ENCODE assay signal across 24 mouse cellular contexts in the genomic region with DNA sequence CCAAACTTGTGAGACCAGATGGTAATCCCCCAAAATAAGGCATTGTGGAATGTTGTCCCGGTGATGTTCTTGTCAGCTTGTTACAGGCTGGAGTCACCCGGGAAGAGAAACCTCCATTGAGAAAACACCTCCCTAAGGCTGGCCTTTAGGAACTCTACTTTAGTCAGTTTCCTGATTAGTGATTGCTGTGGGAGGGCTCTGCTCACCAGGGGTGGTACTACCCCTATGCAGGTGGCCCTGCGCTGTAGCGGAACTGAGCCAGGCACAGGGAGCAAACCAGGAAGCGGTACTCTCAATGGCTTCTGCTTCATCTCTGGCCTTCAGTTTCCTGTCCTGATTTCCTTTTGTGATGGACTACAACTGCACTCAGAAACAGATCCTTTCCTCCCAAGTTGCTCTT. TPM values are rescaled to one million over a fixed set of nuclear protein-coding genes. Genes with fewer than 3 reads are reported as not detected.
DNase-seq lines count a peak whose midpoint lies in the region; ATAC-seq lines count a peak whose summit lies in the region.
"Had no signal": no experiment of that assay in that cellular context is flagged by ENCODE, and none has a peak within 500 bp of the region (broad histone marks: within the 10 kb centered on the region; RNA-seq: fewer than 3 reads in every experiment).

No protein-coding gene starts in this region.

- H3K9me3 ChIP-seq in hindbrain, embryonic 14.5 days (ENCODE audit: control insufficient read depth, low read length): no peaks in the 10 kb centered on the region
- H3K9me3 ChIP-seq in hindbrain, embryonic 10.5 days: no peaks in the 10 kb centered on the region
- no peaks in the 10 kb centered on the region for H3K9me3 ChIP-seq in neural tube, embryonic 13.5 days
- H3K9me3 ChIP-seq in neural tube, embryonic 15.5 days (replicated peaks): no peaks in the 10 kb centered on the region
- H3K9me3 ChIP-seq: embryonic facial prominence, embryonic 10.5 days; forebrain, embryonic 13.5 days; hindbrain, embryonic 12.5 days had no signal

- no peak overlapping the region for H3K4me3 ChIP-seq in hindbrain, embryonic 14.5 days (replicated peaks; ENCODE audit: low read length)
- H3K4me3 ChIP-seq in hindbrain, embryonic 10.5 days: no peak overlapping the region
- no peak overlapping the region for H3K4me3 ChIP-seq in neural tube, embryonic 13.5 days
- H3K4me3 ChIP-seq in neural tube, embryonic 15.5 days (replicated peaks): no peak overlapping the region
- H3K4me3 ChIP-seq: embryonic facial prominence, embryonic 10.5 days; forebrain, embryonic 13.5 days; heart, embryonic 12.5 days; hindbrain, embryonic 12.5 days had no signal

- H3K4me1 ChIP-seq in hindbrain, embryonic 14.5 days (replicated peaks; ENCODE audit: control insufficient read depth, insufficient read depth, low read length): peaks cover 4% of the 10 kb centered on the region; the same call in 1 of the 2 replicates
- peaks cover 13% of the 10 kb centered on the region for H3K4me1 ChIP-seq in hindbrain, embryonic 10.5 days (replicated peaks)
- H3K4me1 ChIP-seq in neural tube, embryonic 13.5 days (replicated peaks): peaks cover 20% of the 10 kb centered on the region
- peaks cover 11% of the 10 kb centered on the region for H3K4me1 ChIP-seq in neural tube, embryonic 15.5 days
- H3K4me1 ChIP-seq: heart, embryonic 12.5 days had no signal

- no peaks in the 10 kb centered on the region for H3K27me3 ChIP-seq in hindbrain, embryonic 14.5 days (ENCODE audit: control insufficient read depth, insufficient read depth, low read length)
- H3K27me3 ChIP-seq in hindbrain, embryonic 10.5 days (ENCODE audit: insufficient read depth, poor library complexity, severe bottlenecking): no peaks in the 10 kb centered on the region
- H3K27me3 ChIP-seq in neural tube, embryonic 13.5 days: no peaks in the 10 kb centered on the region
- H3K27me3 ChIP-seq in neural tube, embryonic 15.5 days (replicated peaks): no peaks in the 10 kb centered on the region
- H3K27me3 ChIP-seq: CH12.LX; forebrain, embryonic 13.5 days; heart, embryonic 12.5 days; hindbrain, embryonic 12.5 days had no signal

- H3K9ac ChIP-seq in hindbrain, embryonic 14.5 days: no peak overlapping the region
- no peak overlapping the region for H3K9ac ChIP-seq in neural tube, embryonic 13.5 days
- H3K9ac ChIP-seq in neural tube, embryonic 15.5 days (replicated peaks): no peak overlapping the region
- H3K9ac ChIP-seq: forebrain, embryonic 13.5 days; forebrain, postnatal 0 days; heart, embryonic 12.5 days; hindbrain, embryonic 12.5 days had no signal

- DNase-seq in hindbrain, embryonic 14.5 days (ENCODE audit: low spot score): no peak
- DNase-seq in hindbrain, embryonic 10.5 days (ENCODE audit: low spot score): no peak
- DNase-seq in MN1 (ENCODE audit: low spot score): peak; percentile 6
- no peak for DNase-seq in layer of hippocampus, adult 9-11 months
- DNase-seq in layer of hippocampus, postnatal 14 days (ENCODE audit: low spot score in 2 of 2): no peak
- DNase-seq: adrenal gland, adult 2 months; adrenal gland, postnatal 36 days; cerebellum, adult 2 months; cerebellum, postnatal 10 days; forebrain, postnatal 0 days; gastrocnemius, postnatal 14 days; heart, postnatal 36 days had no signal

- WGBS in hindbrain, embryonic 14.5 days: 77% methylated on average over 5 of the region's 5 CpGs
- 80% methylated on average over 5 of the region's 5 CpGs for WGBS in hindbrain, embryonic 10.5 days
- WGBS in neural tube, embryonic 13.5 days: 76% methylated on average over 5 of the region's 5 CpGs
- 73% methylated on average over 5 of the region's 5 CpGs for WGBS in neural tube, embryonic 15.5 days

- H3K4me2 ChIP-seq in hindbrain, embryonic 14.5 days (replicated peaks): no peak overlapping the region
- H3K4me2 ChIP-seq in neural tube, embryonic 13.5 days: no peak overlapping the region
- no peak overlapping the region for H3K4me2 ChIP-seq in neural tube, embryonic 15.5 days
- H3K4me2 ChIP-seq: forebrain, embryonic 13.5 days; heart, embryonic 12.5 days; hindbrain, embryonic 12.5 days had no signal

- H3K36me3 ChIP-seq in hindbrain, embryonic 14.5 days (replicated peaks; ENCODE audit: control insufficient read depth, insufficient read depth): no peaks in the 10 kb centered on the region
- no peaks in the 10 kb centered on the region for H3K36me3 ChIP-seq in hindbrain, embryonic 10.5 days
- no peaks in the 10 kb centered on the region for H3K36me3 ChIP-seq in neural tube, embryonic 13.5 days
- no peaks in the 10 kb centered on the region for H3K36me3 ChIP-seq in neural tube, embryonic 15.5 days
- H3K36me3 ChIP-seq: embryonic facial prominence, embryonic 10.5 days; heart, embryonic 12.5 days; hindbrain, embryonic 12.5 days had no signal

- 0 out of 2 replicates have a peak overlapping the region, but pooled peaks have one; percentile 17 for H3K27ac ChIP-seq in hindbrain, embryonic 14.5 days
- no peak overlapping the region for H3K27ac ChIP-seq in hindbrain, embryonic 10.5 days
- 0 out of 2 replicates have a peak overlapping the region, but pooled peaks have one; percentile 33 for H3K27ac ChIP-seq in neural tube, embryonic 13.5 days (replicated peaks)
- no peak overlapping the region for H3K27ac ChIP-seq in neural tube, embryonic 15.5 days (replicated peaks)
- H3K27ac ChIP-seq: embryonic facial prominence, embryonic 10.5 days; forebrain, embryonic 13.5 days; hindbrain, embryonic 12.5 days; hindbrain, postnatal 0 days had no signal

- ATAC-seq in hindbrain, embryonic 14.5 days (ENCODE audit: low FRiP score): no peak
- ATAC-seq in neural tube, embryonic 13.5 days (ENCODE audit: low read depth): no peak
- ATAC-seq in neural tube, embryonic 15.5 days (ENCODE audit: low FRiP score): no peak
- ATAC-seq: forebrain, embryonic 13.5 days; forebrain, postnatal 0 days; hindbrain, postnatal 0 days had no signal

RNA-seq across cellular contexts. Expression of gene Alyref2, which starts 3.4 kb away (rescaled TPM):
- polyA plus RNA-seq in hindbrain, embryonic 14.5 days (2014; fragmentation: Nextera tagmentation; extraction: Ambion mirVana): 23.0 and 29.8 TPM in 2 replicates
- 11.2 and 13.3 TPM in 2 replicates for polyA plus RNA-seq in hindbrain, embryonic 10.5 days (2016; fragmentation: Nextera tagmentation; extraction: Ambion mirVana)
- polyA plus RNA-seq in neural tube, embryonic 13.5 days (2015; fragmentation: Nextera tagmentation; extraction: Ambion mirVana): 28.5 and 28.6 TPM in 2 replicates
- polyA plus RNA-seq in neural tube, embryonic 15.5 days (2015; fragmentation: Nextera tagmentation; extraction: Ambion mirVana): 30.6 and 34.7 TPM in 2 replicates
- total RNA-seq in layer of hippocampus, postnatal 14 days (2021): 1 to 10 TPM; 7.5 to 8.9 TPM

RNA-seq across cellular contexts. Expression of gene Itln1, which starts 35.2 kb away (rescaled TPM):
- not detected in 2 replicates for polyA plus RNA-seq in hindbrain, embryonic 14.5 days (2014; fragmentation: Nextera tagmentation; extraction: Ambion mirVana)
- not detected in 2 replicates for polyA plus RNA-seq in hindbrain, embryonic 10.5 days (2016; fragmentation: Nextera tagmentation; extraction: Ambion mirVana)
- not detected in 2 replicates for polyA plus RNA-seq in neural tube, embryonic 13.5 days (2015; fragmentation: Nextera tagmentation; extraction: Ambion mirVana)
- not detected in 2 replicates for polyA plus RNA-seq in neural tube, embryonic 15.5 days (2015; fragmentation: Nextera tagmentation; extraction: Ambion mirVana)
- total RNA-seq in layer of hippocampus, postnatal 14 days (2021): not detected
- total RNA-seq: adrenal gland, adult 2 months; adrenal gland, postnatal 36 days; CH12.LX; ES-E14; forebrain, postnatal 0 days; gastrocnemius, adult 18-20 months; gastrocnemius, postnatal 14 days; heart, adult 8-10 months; heart, postnatal 36 days; hindbrain, postnatal 0 days had no signal
- polyA plus RNA-seq: adrenal gland, adult 2 months; cerebellum, adult 2 months; embryonic facial prominence, embryonic 10.5 days; embryonic facial prominence, embryonic 14.5 days; forebrain, embryonic 13.5 days; forebrain, postnatal 0 days; heart, embryonic 12.5 days; hindbrain, embryonic 12.5 days; hindbrain, postnatal 0 days had no signal

RNA-seq across cellular contexts. Expression of gene Cd244a, which starts 59.1 kb away (rescaled TPM):
- not detected in 2 replicates for polyA plus RNA-seq in hindbrain, embryonic 14.5 days (2014; fragmentation: Nextera tagmentation; extraction: Ambion mirVana)
- polyA plus RNA-seq in hindbrain, embryonic 10.5 days (2016; fragmentation: Nextera tagmentation; extraction: Ambion mirVana): 0.09 TPM in 1 of 2 replicates, not detected in the other
- not detected in 2 replicates for polyA plus RNA-seq in neural tube, embryonic 13.5 days (2015; fragmentation: Nextera tagmentation; extraction: Ambion mirVana)
- polyA plus RNA-seq in neural tube, embryonic 15.5 days (2015; fragmentation: Nextera tagmentation; extraction: Ambion mirVana): 0.09 and 1.9 TPM in 2 replicates
- not detected for total RNA-seq in layer of hippocampus, postnatal 14 days (2021)
- total RNA-seq: ES-E14; forebrain, postnatal 0 days; gastrocnemius, postnatal 14 days had no signal
- polyA plus RNA-seq: cerebellum, adult 2 months; embryonic facial prominence, embryonic 10.5 days; forebrain, embryonic 13.5 days; forebrain, postnatal 0 days; heart, embryonic 12.5 days; hindbrain, postnatal 0 days had no signal

Comparison
In these comparisons a context has a peak if more than half of its experiments do, and no peak if none do; other contexts are left out.
1. H3K27ac ChIP-seq: peak in hindbrain, embryonic 14.5 days (single experiment) and neural tube, embryonic 13.5 days (single experiment); none in hindbrain, embryonic 10.5 days (single experiment) and neural tube, embryonic 15.5 days (single experiment).